Mouse (Mus musculus): Measurements from ENCODE around the gene Rmdn3. TPM values are rescaled to one million over a fixed set of nuclear protein-coding genes. Genes with fewer than 3 reads are reported as not detected.

Rmdn3 gene
- total and polyA plus RNA-seq, 3 experiments, result 41.8 to 59.1 (median 49.9) TPM

GRCm38 (mm10) chr2:119173991-119174651 is 17.3 kb upstream of the Rmdn3 start, which contains the start of gene Gm14137 (continued):
- TF ChIP-seq SMC3 (IDR thresholded peaks at IDR 0.05; ENCODE audit: low read depth, low read length), result no peak; the same call in 1 of the 2 replicates
- no peak; the same call in 1 of the 2 replicates for TF ChIP-seq HCFC1 (IDR thresholded peaks at IDR 0.05; ENCODE audit: low read depth, low read length)
- TF ChIP-seq EP300 (IDR thresholded peaks at IDR 0.05; ENCODE audit: low read length), result peak; percentile 52; the same call in 1 of the 2 replicates
- TF ChIP-seq RAD21 (IDR thresholded peaks at IDR 0.05; ENCODE audit: low read depth, low read length), result no peak
- peak; percentile 86 for TF ChIP-seq BHLHE40 (IDR thresholded peaks at IDR 0.05; ENCODE audit: low read depth, low read length)
- no peak for TF ChIP-seq E2F4 (IDR thresholded peaks at IDR 0.05; ENCODE audit: insufficient replicate concordance, low read depth, low read length)

- in situ Hi-C loops (cut with MboI; ENCODE audit: low pct_ligation_motif_present, low pct_unique_long_range_greater_than_20kb, low sequenced_read_pairs), result no loop called here
- H3K4me1 ChIP-seq (ENCODE audit: control insufficient read depth in 1 of 2, insufficient read depth in 2 of 2), result peaks cover 37 to 90% of the 10 kb centered on the region in 2 experiments
- H3K4me2 ChIP-seq (ENCODE audit: insufficient read depth, low read depth, poor library complexity, severe bottlenecking), result peak overlapping the region; percentile 85
- no peak for DNase-seq (ENCODE audit: extremely low read depth)
- no peaks in the 10 kb centered on the region; the same call in 1 of the 2 replicates for H3K79me2 ChIP-seq (replicated peaks; ENCODE audit: control insufficient read depth, extremely low read depth, insufficient read depth, poor library complexity, severe bottlenecking)
- H3K36me3 ChIP-seq (replicated peaks in 1 of 2; ENCODE audit: control insufficient read depth in 1 of 2, insufficient read depth in 1 of 2, low read length in 1 of 2), result peaks cover 2 to 11% of the 10 kb centered on the region in 2 experiments
- H3K27me3 ChIP-seq (replicated peaks), result no peaks in the 10 kb centered on the region
- no peak for TF ChIP-seq ZNF384 (IDR thresholded peaks at IDR 0.05; ENCODE audit: low read depth, low read length)
- TF ChIP-seq CHD2 (IDR thresholded peaks at IDR 0.05; ENCODE audit: low read length), result no peak
- no peak for TF ChIP-seq BHLHE40 (IDR thresholded peaks at IDR 0.05; ENCODE audit: low read depth, low read length)
- TF ChIP-seq GABPA (IDR thresholded peaks at IDR 0.05; ENCODE audit: insufficient replicate concordance, low read depth, low read length), result no peak
- no peak for TF ChIP-seq JUND (conservative IDR thresholded peaks at IDR 0.05; ENCODE audit: low read depth, low read length)
- TF ChIP-seq SIN3A (IDR thresholded peaks at IDR 0.05; ENCODE audit: low read length), result no peak
- no peak for TF ChIP-seq MAFK (IDR thresholded peaks at IDR 0.05; ENCODE audit: insufficient replicate concordance, low read length)
- no peak for TF ChIP-seq TCF12 (IDR thresholded peaks at IDR 0.05; ENCODE audit: low read depth, low read length)
- TF ChIP-seq ETS1 (conservative IDR thresholded peaks at IDR 0.05; ENCODE audit: low read depth, low read length), result no peak; the same call in 1 of the 2 replicates
- no peak for TF ChIP-seq CHD1 (IDR thresholded peaks at IDR 0.05; ENCODE audit: low read depth, low read length)
- TF ChIP-seq MAX (IDR thresholded peaks at IDR 0.05; ENCODE audit: low read length), result no peak
- no peak for TF ChIP-seq POLR2AphosphoS2 (IDR thresholded peaks at IDR 0.05; ENCODE audit: low read depth, low read length)
- no peak for TF ChIP-seq NRF1 (IDR thresholded peaks at IDR 0.05; ENCODE audit: low read depth, low read length)
- TF ChIP-seq MAZ (IDR thresholded peaks at IDR 0.05; ENCODE audit: low read depth, low read length), result no peak
- H3K9me3 ChIP-seq (replicated peaks; ENCODE audit: low read length), result peaks cover 2% of the 10 kb centered on the region
- dilution Hi-C loops (cut with MboI; ENCODE audit: extremely low pct_ligation_motif_present, extremely low pct_unique_long_range_greater_than_20kb, low sequenced_read_pairs), result no loop called here
- no peak overlapping the region for H3K9ac ChIP-seq (ENCODE audit: insufficient read depth, low read depth)
- H3K4me3 ChIP-seq (replicated peaks in 1 of 3; ENCODE audit: low read depth in 2 of 3, low read length in 2 of 3, poor library complexity in 1 of 3), result no peak overlapping the region
- no peak overlapping the region for H3K27ac ChIP-seq (ENCODE audit: insufficient read depth, low read depth)
Measured at GRCm38 (mm10) chr2:119172862-119173576, 16.2 kb upstream of the Rmdn3 start.
